Comparison of ENCODE assay signal across 8 mouse cellular contexts in genomic region chr13:116309584-116310462, GRCm38 (mm10). TPM values are rescaled to one million over a fixed set of nuclear protein-coding genes. Genes with fewer than 3 reads are reported as not detected.
A peak's percentile ranks its signal among the peaks of the same experiment; 100 is the strongest.
DNase-seq lines count a peak whose midpoint lies in the region; ATAC-seq and TF ChIP-seq lines count a peak whose summit lies in the region.

Isl1 (minus strand) TSS chr13:116309689.

- peaks cover 41% of the 10 kb centered on the region for H3K27me3 ChIP-seq in ES-Bruce4 (ENCODE audit: control insufficient read depth, insufficient read depth, low read length, poor library complexity, severe bottlenecking)
- peaks cover 83% of the 10 kb centered on the region for H3K27me3 ChIP-seq in forebrain, embryonic 12.5 days
- H3K27me3 ChIP-seq in midbrain, embryonic 15.5 days (replicated peaks), result peaks cover 67% of the 10 kb centered on the region

- no peak within 1 kb of the TSS for H3K27ac ChIP-seq in ES-Bruce4 (ENCODE audit: insufficient read depth, low read length)
- H3K27ac ChIP-seq in forebrain, embryonic 12.5 days, result peak within 1 kb of the TSS; percentile 80
- peak within 1 kb of the TSS; percentile 51; the same call in 1 of the 2 replicates for H3K27ac ChIP-seq in midbrain, embryonic 15.5 days

- H3K9me3 ChIP-seq in ES-Bruce4 (replicated peaks; ENCODE audit: control insufficient read depth, insufficient read depth, low read length, poor library complexity, severe bottlenecking), result no peaks in the 10 kb centered on the region
- H3K9me3 ChIP-seq in forebrain, embryonic 12.5 days, result no peaks in the 10 kb centered on the region
- no peaks in the 10 kb centered on the region for H3K9me3 ChIP-seq in midbrain, embryonic 15.5 days

- peak; percentile 81 for DNase-seq in adrenal gland, adult 2 months
- peak; percentile 53 to 54 for DNase-seq in heart, postnatal 14 days
- DNase-seq in liver, result peak; percentile 71
- peak; percentile 36 for DNase-seq in urinary bladder, adult 2 months (ENCODE audit: low spot score)
- DNase-seq in left cerebral cortex, adult 9 months (ENCODE audit: low spot score in 2 of 2), result no peak

- peak within 1 kb of the TSS; percentile 57 for H3K4me3 ChIP-seq in ES-Bruce4 (ENCODE audit: low read depth, low read length)
- peak within 1 kb of the TSS; percentile 54 for H3K4me3 ChIP-seq in forebrain, embryonic 12.5 days (replicated peaks)
- H3K4me3 ChIP-seq in midbrain, embryonic 15.5 days, result peak within 1 kb of the TSS; percentile 43

- peaks cover 2% of the 10 kb centered on the region for H3K4me1 ChIP-seq in ES-Bruce4 (ENCODE audit: control insufficient read depth, insufficient read depth, low read length)
- peaks cover 14% of the 10 kb centered on the region; the same call in 1 of the 2 replicates for H3K4me1 ChIP-seq in forebrain, embryonic 12.5 days
- peaks cover 9% of the 10 kb centered on the region for H3K4me1 ChIP-seq in midbrain, embryonic 15.5 days

- intact Hi-C loops in heart, postnatal 14 days (cut with DNase I), result loop anchor here (5.0 kb wide), 1 partner anchor 402 kb away; no protein-coding TSS in a partner anchor

- TF ChIP-seq EP300 in ES-Bruce4 (IDR thresholded peaks at IDR 0.05; ENCODE audit: insufficient read depth, low read depth, low read length), result no peak

- no peaks in the 10 kb centered on the region for H3K36me3 ChIP-seq in ES-Bruce4 (ENCODE audit: control insufficient read depth, insufficient read depth, low read length, poor library complexity, severe bottlenecking)
- no peaks in the 10 kb centered on the region for H3K36me3 ChIP-seq in forebrain, embryonic 12.5 days (replicated peaks)
- no peaks in the 10 kb centered on the region for H3K36me3 ChIP-seq in midbrain, embryonic 15.5 days (replicated peaks)

- no peak for TF ChIP-seq POLR2A in ES-Bruce4 (IDR thresholded peaks at IDR 0.05; ENCODE audit: insufficient read depth, low read length)

- WGBS in forebrain, embryonic 12.5 days, result under 1% methylated on average over 75 of the region's 82 CpGs
- under 1% methylated on average over 76 of the region's 82 CpGs for WGBS in midbrain, embryonic 15.5 days

- H3K9ac ChIP-seq in ES-Bruce4 (ENCODE audit: low read depth, poor library complexity, severe bottlenecking), result peak within 1 kb of the TSS; percentile 87
- H3K9ac ChIP-seq in forebrain, embryonic 12.5 days, result peak within 1 kb of the TSS; percentile 61
- H3K9ac ChIP-seq in midbrain, embryonic 15.5 days, result peak within 1 kb of the TSS; percentile 18; the same call in 1 of the 2 replicates

- peak; percentile 95 for ATAC-seq in forebrain, embryonic 12.5 days (ENCODE audit: low FRiP score)
- peak; percentile 92 for ATAC-seq in midbrain, embryonic 15.5 days (replicated peaks)

- H3K4me2 ChIP-seq in forebrain, embryonic 12.5 days, result peak within 1 kb of the TSS; percentile 83
- peak within 1 kb of the TSS; percentile 82 for H3K4me2 ChIP-seq in midbrain, embryonic 15.5 days

- no peak for TF ChIP-seq CTCF in ES-Bruce4 (IDR thresholded peaks at IDR 0.05; ENCODE audit: low read depth, low read length)

RNA-seq across cellular contexts. Expression of gene Isl1, which starts in this region (rescaled TPM):
- polyA plus RNA-seq in ES-Bruce4 (2011; ENCODE audit: insufficient read depth, insufficient read length, low read depth, missing spikeins), result not detected in 2 replicates
- 1 to 10 TPM; 3.2 to 5.9 TPM for total RNA-seq in adrenal gland, adult 2 months (2021)
- 2.6 and 9.9 TPM in 2 replicates for polyA plus RNA-seq in adrenal gland, adult 2 months (2012; rRNA removed)
- 65.6 and 74.4 TPM in 2 replicates for polyA plus RNA-seq in forebrain, embryonic 12.5 days (2016; fragmentation: Nextera tagmentation; extraction: Ambion mirVana)
- total RNA-seq in heart, postnatal 14 days (2021), result under 1 TPM; 0.22 to 0.38 TPM
- 30.7 and 33.8 TPM in 2 replicates for polyA plus RNA-seq in midbrain, embryonic 15.5 days (2015; fragmentation: Nextera tagmentation; extraction: Ambion mirVana)
- 7.4 and 7.7 TPM in 2 replicates for polyA plus RNA-seq in urinary bladder, adult 2 months (2012; rRNA removed)

Comparison
In these comparisons a context has a peak if more than half of its experiments do, and no peak if none do; other contexts are left out.
1. Peak in DNase-seq in heart, postnatal 14 days; RNA of the gene not detected or under 1 TPM.
2. H3K9ac ChIP-seq: peak in every context shown above with its lines; median percentile 87 in ES-Bruce4; 61 in forebrain, embryonic 12.5 days; 18 in midbrain, embryonic 15.5 days.
3. DNase-seq: peak in adrenal gland, adult 2 months (single experiment), liver (single experiment) and urinary bladder, adult 2 months (single experiment); none in left cerebral cortex, adult 9 months (0 of 2).
4. Peak in every context shown above with its lines, with median percentiles within 50 percentile points of each other: H3K4me3 ChIP-seq.